Mouse (Mus musculus): Measurements from ENCODE around the gene Slc25a22. TPM values are rescaled to one million over a fixed set of nuclear protein-coding genes. Genes with fewer than 3 reads are reported as not detected.

Slc25a22 gene
- total RNA-seq, 2 experiments from 2014 or later, result 351 to 355 TPM

GRCm38 (mm10) chr7:141472763-141473162 is 35.1 kb upstream of the Slc25a22 start:
- DNase-seq (ENCODE audit: extremely low spot score in 1 of 2, low spot score in 1 of 2), result no peak

GRCm38 (mm10) chr7:141472226-141472625 is 34.5 kb upstream of the Slc25a22 start:
- no peak for DNase-seq (ENCODE audit: extremely low spot score in 1 of 2, low spot score in 1 of 2)

DNA sequence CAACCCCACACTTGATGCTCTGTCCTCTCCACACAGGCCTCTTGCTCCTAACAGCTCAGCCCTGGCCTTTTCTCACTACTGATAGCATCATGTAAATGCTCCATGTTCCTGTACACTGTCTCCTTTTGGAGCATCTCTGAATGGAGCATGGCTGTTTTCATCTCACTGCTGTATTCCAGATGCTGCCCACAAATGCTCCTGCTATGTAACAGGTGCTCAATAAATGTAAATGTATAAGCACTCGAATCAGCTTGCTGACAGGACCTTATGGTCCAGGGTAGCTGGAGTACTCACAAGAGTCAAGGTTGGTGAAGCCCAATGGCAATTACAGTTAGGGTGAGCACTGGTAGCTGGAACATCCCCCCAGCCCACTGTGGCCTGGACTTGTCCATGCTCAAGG is 33.5 kb upstream of the Slc25a22 start:
- DNase-seq (ENCODE audit: extremely low spot score in 1 of 2, low spot score in 1 of 2), result no peak

- no peak for DNase-seq (ENCODE audit: extremely low spot score in 1 of 2, low spot score in 1 of 2)
These were observed 32.9 kb upstream of the Slc25a22 start for GRCm38 (mm10) chr7:141470637-141470944.

DNA sequence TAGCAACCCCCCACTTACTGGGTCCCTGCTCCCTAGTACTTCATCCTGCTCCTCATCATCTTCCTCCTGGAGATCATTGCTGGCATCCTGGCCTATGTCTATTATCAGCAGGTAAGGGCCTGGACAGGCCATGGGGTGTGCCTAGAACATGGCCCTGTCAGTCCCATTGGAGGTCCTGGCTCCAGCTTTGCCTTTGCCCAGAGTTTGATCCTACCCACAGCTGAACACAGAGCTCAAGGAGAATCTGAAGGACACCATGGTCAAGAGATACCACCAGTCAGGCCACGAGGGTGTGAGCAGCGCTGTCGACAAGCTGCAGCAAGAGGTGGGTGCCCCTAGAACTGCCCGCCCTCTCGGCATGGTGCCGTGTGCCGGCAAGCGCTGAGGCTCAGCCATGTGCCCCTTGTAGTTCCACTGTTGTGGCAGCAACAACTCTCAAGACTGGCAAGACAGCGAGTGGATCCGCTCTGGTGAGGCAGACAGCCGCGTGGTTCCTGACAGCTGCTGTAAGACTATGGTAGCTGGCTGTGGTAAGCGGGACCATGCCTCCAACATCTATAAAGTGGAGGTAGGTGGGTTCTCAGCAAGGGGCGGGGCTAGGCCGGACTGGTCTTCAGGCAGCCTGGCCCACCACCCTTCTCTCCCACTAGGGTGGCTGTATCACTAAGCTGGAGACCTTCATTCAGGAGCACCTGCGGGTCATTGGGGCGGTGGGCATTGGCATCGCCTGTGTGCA is 32.4 kb upstream of the Slc25a22 start:
- DNase-seq (ENCODE audit: extremely low spot score in 1 of 2, low spot score in 1 of 2), result no peak

DNA sequence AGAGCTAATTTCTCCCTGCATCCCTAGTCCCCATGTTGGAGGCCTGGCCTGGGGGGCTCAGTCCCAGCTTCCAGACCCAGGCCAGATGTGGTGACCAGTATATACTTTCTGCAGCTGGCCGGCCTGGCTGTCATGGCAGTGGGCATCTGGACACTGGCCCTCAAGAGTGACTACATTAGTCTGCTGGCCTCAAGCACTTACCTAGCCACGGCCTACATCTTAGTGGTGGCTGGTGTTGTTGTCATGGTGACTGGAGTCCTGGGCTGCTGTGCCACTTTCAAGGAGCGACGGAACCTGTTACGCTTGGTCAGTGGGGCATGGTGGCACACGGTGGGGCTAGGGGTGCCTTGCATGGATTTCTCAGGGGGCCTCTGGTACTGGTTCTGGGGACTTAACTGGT is 31.7 kb upstream of the Slc25a22 start:
- DNase-seq (ENCODE audit: extremely low spot score in 1 of 2, low spot score in 1 of 2), result no peak

DNA sequence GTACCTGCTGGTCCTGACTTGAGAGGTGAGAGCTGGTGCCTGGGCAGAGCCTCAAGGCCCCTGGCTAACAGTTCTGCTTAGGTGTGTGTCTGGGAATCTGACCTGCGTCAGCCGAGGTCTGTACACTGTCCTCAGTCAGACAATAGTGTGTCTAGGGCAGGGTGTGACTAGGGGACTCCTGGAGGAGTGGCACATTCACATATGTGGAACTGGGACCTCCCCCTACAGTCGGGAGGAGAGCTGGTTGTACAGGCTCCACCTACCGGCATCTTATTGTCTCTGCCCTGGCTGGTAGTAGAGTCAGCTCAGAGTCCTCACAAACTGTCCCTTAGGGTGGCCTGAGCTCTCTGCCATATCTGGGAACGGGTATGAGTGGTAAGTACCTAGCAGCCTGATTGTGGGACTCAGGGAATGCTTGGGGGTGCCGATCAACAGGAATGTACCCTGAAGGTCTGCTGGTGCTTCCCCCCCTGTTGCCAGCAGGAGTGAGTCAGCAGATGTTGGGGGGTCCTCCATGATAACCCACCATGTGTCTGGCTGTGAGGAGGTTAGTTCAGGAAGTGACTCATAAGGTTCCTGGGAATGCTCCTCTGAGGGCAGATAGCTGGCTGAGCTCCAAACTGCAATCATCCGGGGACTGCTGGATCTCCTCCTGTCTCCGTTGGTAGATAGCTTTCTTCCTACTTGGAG is 31.0 kb upstream of the Slc25a22 start:
- peak in 1 of 2 experiments; percentile 38 for DNase-seq (ENCODE audit: extremely low spot score in 1 of 2, low spot score in 1 of 2)

GRCm38 (mm10) chr7:141468164-141468521 is 30.5 kb upstream of the Slc25a22 start:
- no peak for DNase-seq (ENCODE audit: extremely low spot score in 1 of 2, low spot score in 1 of 2)

DNA sequence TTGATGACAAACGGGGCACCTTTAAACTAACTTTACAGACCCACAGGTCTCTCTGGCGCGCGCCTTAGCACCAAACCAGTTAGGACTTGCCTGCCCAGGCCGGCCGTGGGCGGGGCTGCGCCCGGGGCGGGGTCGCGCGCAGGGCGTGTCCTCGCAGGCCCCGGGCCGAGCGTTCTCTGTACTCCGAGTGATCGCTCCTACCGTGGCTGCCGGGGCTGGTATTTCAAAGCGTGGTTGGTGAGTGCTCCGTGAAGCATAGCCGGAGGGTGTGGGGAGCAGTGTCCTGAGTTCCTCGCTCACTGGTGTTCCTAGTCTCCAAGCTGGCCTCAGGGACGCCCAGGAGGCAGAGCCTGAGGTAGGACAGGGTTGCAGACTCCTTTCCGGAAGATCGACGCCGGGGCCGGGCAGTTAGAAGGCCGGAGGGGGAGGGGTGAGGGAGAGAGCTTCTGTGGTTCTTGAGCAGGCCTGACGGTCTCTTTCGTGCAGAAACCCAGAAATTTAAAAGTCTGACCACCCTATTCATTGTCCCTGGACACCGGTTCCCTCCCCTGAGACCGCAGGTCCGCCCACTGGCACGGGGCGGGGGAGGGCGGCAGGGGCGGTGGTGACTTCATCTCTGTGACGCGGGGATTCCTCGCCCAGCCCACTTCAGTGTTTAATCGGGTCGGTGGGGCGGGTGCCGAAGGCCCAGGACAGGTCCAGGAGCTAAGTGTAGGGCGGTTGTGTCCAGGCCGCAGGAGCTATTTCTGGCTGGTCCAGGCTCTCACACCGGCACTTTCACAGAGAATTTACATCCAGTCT is 29.7 kb upstream of the Slc25a22 start, which contains the start of gene Cd151:
TSS of gene Cd151 (plus strand) at position 163 of the 801 bp plus-strand sequence.
- DNase-seq (ENCODE audit: extremely low spot score in 1 of 2, low spot score in 1 of 2), result peak; percentile 49 to 54

- no peak for DNase-seq (ENCODE audit: extremely low spot score in 1 of 2, low spot score in 1 of 2)
These were observed 29.0 kb upstream of the Slc25a22 start for GRCm38 (mm10) chr7:141466607-141467148.

GRCm38 (mm10) chr7:141466045-141466394 is 28.3 kb upstream of the Slc25a22 start:
- DNase-seq (ENCODE audit: extremely low spot score in 1 of 2, low spot score in 1 of 2), result no peak

DNA sequence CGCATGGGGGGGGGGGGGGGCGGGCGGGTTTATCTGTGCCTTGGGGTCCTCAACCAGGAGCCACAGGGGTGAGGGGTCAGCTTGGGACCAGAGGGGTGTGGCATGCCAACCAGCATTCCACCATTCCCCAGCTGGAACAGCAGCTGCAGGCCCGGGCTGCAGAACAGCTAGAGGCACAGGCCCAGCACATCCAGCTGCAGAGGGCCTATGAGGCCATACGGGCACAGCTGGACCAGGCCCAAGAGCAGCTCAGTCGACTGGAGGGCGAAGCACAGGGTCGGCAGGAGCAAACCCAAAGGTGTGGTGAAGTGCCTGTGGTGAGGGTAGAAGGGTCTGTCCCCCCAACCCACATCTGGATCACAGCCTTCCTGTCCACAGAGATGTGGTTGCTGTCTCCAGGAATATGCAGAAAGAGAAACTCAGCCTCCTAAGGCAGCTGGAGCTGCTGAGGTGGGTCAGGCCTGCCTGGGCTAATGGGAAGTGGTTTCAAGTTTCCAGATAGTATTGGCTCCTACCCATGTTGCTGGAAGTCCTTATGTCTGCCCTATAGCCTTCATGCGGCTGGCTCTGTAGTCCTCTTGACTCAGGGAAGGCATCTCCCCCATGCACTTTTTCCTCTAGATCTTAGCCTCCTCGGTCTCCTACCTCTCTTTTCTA is 27.8 kb upstream of the Slc25a22 start:
- DNase-seq (ENCODE audit: extremely low spot score in 1 of 2, low spot score in 1 of 2), result no peak

GRCm38 (mm10) chr7:141464603-141465201 is 27.0 kb upstream of the Slc25a22 start:
- no peak for DNase-seq (ENCODE audit: extremely low spot score in 1 of 2, low spot score in 1 of 2)

DNA sequence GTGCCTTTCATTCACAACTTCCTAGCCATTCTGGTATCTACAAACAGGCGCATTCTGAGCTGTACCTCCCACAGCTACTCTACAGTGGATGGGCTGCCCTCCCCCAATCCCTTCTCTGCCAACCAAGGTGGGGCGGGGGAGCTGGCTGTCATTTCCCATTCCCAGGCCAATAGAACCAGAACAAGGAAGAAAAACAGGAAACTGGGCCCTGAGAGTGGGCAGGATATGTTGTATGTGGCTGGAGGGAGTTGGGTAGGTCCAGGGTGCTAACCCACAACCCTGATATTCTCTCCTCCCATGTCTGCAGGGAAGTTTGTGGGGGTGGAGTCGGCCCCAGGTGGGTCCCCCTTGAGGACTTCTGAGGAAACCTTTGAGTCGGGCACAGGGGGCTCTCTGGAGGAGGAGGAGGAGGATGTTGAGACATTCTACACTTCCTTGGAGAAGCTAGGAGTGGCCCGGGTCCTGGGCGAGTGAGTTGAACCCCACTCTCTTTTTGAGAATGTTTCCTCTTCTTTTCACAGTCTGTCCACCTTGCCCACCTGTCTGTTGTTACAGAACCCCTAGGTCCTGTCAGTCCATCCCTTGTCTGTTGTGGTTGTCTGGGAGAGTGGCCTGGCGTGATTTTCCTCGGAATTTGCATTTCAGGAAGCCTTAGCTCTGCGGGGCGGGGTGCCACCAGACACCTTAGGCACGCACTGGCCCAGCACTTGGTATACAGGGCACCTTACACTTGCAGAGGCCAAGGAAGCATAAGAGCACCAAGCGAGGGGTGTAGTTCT is 26.3 kb upstream of the Slc25a22 start:
- no peak for DNase-seq (ENCODE audit: extremely low spot score in 1 of 2, low spot score in 1 of 2)

GRCm38 (mm10) chr7:141462333-141462821 is 24.7 kb upstream of the Slc25a22 start:
- no peak for DNase-seq (ENCODE audit: extremely low spot score in 1 of 2, low spot score in 1 of 2)

- no peak for DNase-seq (ENCODE audit: extremely low spot score in 1 of 2, low spot score in 1 of 2)
These were observed 24.0 kb upstream of the Slc25a22 start for GRCm38 (mm10) chr7:141461521-141462332.

DNA sequence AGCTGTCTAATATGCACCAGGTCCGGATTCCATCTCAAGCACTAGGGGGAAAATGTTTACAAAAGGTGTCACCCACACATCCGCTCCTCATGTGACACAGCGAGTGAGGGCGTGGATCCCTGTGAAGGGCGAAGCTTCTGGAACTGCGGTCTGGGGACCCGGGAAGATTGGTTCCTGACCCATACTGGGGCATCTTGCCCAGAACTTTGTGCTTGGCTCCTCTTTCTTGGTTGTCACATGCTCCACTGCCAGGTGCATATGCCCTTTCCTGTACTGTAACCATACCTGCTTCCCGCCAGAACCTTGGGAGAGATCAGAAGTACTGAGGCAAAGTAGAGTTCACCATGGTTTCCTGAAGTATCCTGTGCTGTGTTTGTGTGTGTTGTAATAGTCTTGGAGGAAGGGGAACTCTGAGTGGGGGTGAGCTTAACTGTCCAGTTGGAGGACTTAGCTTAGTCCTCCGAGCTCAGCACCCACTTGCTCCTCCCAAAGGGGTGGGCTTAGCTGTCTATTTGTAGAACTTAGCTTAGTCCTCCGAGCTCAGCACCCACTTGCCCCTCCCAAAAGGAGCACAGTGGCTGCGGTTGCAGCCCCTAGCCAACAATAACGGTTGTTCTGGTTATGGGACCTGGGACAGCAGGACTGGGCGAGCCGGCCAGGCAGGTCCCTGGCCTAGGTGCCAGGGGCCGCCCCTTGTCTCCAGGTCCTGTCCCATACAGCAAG is 22.9 kb upstream of the Slc25a22 start, which contains the start of gene Cracr2b:
TSS of gene Cracr2b (plus strand) at position 704 of the 723 bp plus-strand sequence.
- no peak for DNase-seq (ENCODE audit: extremely low spot score in 1 of 2, low spot score in 1 of 2)

- no peak for DNase-seq (ENCODE audit: extremely low spot score in 1 of 2, low spot score in 1 of 2)
These were observed 22.3 kb upstream of the Slc25a22 start for GRCm38 (mm10) chr7:141460001-141460390.
